Mouse (Mus musculus) MEL (cell line): ENCODE results near the gene Nr2c2ap.

ENCODE experiments used
- E2F4 ChIP-seq: IDR thresholded peaks from 2 replicates; pipeline ENCODE4 v1.6.1; 2011; ENCODE audit warnings: low read depth, low read length, improper control_type of control experiment, borderline replicate concordance
- ELF1 ChIP-seq: IDR thresholded peaks from 2 replicates; pipeline ENCODE4 v1.6.1; 2014; ENCODE audit warnings: low read depth, mild to moderate bottlenecking, inconsistent platforms, low read length, improper control_type of control experiment, moderate library complexity
- HCFC1 ChIP-seq: IDR thresholded peaks from 2 replicates; pipeline ENCODE4 v1.6.1; 2012; ENCODE audit warnings: low read depth, mild to moderate bottlenecking, inconsistent platforms, low read length, improper control_type of control experiment, moderate library complexity
- MXI1 ChIP-seq: IDR thresholded peaks from 2 replicates; pipeline ENCODE4 v1.6.1; 2011; ENCODE audit warnings: mild to moderate bottlenecking, low read depth, low read length, improper control_type of control experiment
- NRF1 ChIP-seq: IDR thresholded peaks from 2 replicates; pipeline ENCODE4 v1.6.1; 2014; ENCODE audit warnings: low read depth, mild to moderate bottlenecking, inconsistent platforms, low read length, improper control_type of control experiment, moderate library complexity; ENCODE audit not compliant: poor library complexity, insufficient read depth, severe bottlenecking
- POLR2AphosphoS5 ChIP-seq: IDR thresholded peaks from 2 replicates; pipeline ENCODE4 v1.6.1; 2012; ENCODE audit warnings: low read depth, borderline replicate concordance, mild to moderate bottlenecking, inconsistent platforms, low read length, moderate library complexity, mixed read lengths
- TCF12 ChIP-seq: IDR thresholded peaks from 2 replicates; pipeline ENCODE4 v1.6.1; 2014; ENCODE audit warnings: low read depth, mild to moderate bottlenecking, inconsistent platforms, low read length, improper control_type of control experiment, moderate library complexity
- USF1 ChIP-seq: IDR thresholded peaks from 2 replicates; pipeline ENCODE4 v1.6.1; 2014; ENCODE audit warnings: low read depth, mild to moderate bottlenecking, inconsistent platforms, low read length, improper control_type of control experiment, moderate library complexity
- ZKSCAN1 ChIP-seq: IDR thresholded peaks from 2 replicates; pipeline ENCODE4 v1.6.1; 2012; ENCODE audit warnings: low read depth, mild to moderate bottlenecking, inconsistent platforms, low read length, improper control_type of control experiment, moderate library complexity

- TF ChIP-seq USF1 (no peak), HCFC1 (no peak), TCF12 (no peak), E2F4 (no peak), MXI1 (no peak), ZKSCAN1 (no peak), NRF1 (no peak), POLR2AphosphoS5 (no peak), ELF1 (no peak)
Observed at GRCm38 (mm10) chr8:70111192-70111795, 19.8 kb upstream of the Nr2c2ap start.
